ENCODE assay signal across 11 mouse cellular contexts in the genomic region with DNA sequence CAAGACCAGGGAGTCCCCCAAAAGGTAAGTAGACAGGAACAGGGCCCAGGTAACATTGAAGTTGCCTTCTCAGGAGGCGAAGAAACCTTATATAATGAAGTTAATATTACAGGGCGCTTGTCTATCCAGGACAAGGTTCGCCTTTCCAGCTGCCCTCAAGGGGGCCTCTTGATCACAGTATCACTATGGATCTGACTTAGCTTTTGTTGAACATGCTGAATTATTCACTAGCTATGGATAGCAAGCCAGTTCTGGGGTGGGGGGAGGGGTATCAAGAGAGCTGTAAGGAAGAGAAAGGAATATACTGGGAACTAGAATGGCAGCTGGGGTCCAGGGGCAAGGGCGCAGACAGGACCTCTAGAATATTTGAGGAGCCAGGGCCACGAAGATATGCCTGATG. TPM values are rescaled to one million over a fixed set of nuclear protein-coding genes. Genes with fewer than 3 reads are reported as not detected.
A peak's percentile ranks its signal among the peaks of the same experiment; 100 is the strongest.
DNase-seq lines count a peak whose midpoint lies in the region; ATAC-seq and TF ChIP-seq lines count a peak whose summit lies in the region.
"Had no signal": no experiment of that assay in that cellular context is flagged by ENCODE, and none has a peak within 500 bp of the region (broad histone marks: within the 10 kb centered on the region; RNA-seq: fewer than 3 reads in every experiment).

No protein-coding gene starts in this region.

- H3K36me3 ChIP-seq in forebrain, embryonic 12.5 days (replicated peaks), result peaks cover 36% of the 10 kb centered on the region
- no peaks in the 10 kb centered on the region; the same call in 1 of the 2 replicates for H3K36me3 ChIP-seq in forebrain, embryonic 16.5 days (ENCODE audit: control insufficient read depth, insufficient read depth)
- peaks cover 7% of the 10 kb centered on the region for H3K36me3 ChIP-seq in hindbrain, embryonic 12.5 days
- no peaks in the 10 kb centered on the region for H3K36me3 ChIP-seq in midbrain, embryonic 15.5 days (replicated peaks)

- no peaks in the 10 kb centered on the region for H3K9me3 ChIP-seq in forebrain, embryonic 12.5 days
- H3K9me3 ChIP-seq in forebrain, embryonic 16.5 days (ENCODE audit: control insufficient read depth, low read length), result no peaks in the 10 kb centered on the region
- no peaks in the 10 kb centered on the region for H3K9me3 ChIP-seq in hindbrain, embryonic 12.5 days (replicated peaks)
- H3K9me3 ChIP-seq in midbrain, embryonic 15.5 days, result no peaks in the 10 kb centered on the region

- ATAC-seq in forebrain, embryonic 12.5 days (ENCODE audit: low FRiP score), result no peak
- no peak for ATAC-seq in forebrain, embryonic 16.5 days
- ATAC-seq in hindbrain, embryonic 12.5 days (ENCODE audit: low FRiP score), result 0 out of 2 replicates have a peak, but pooled peaks have one; percentile 31
- peak; percentile 28; the same call in 1 of the 2 replicates for ATAC-seq in midbrain, embryonic 15.5 days (replicated peaks)

- H3K27me3 ChIP-seq in forebrain, embryonic 12.5 days, result no peaks in the 10 kb centered on the region
- no peaks in the 10 kb centered on the region for H3K27me3 ChIP-seq in forebrain, embryonic 16.5 days (replicated peaks; ENCODE audit: control insufficient read depth, insufficient read depth, low read length)
- no peaks in the 10 kb centered on the region for H3K27me3 ChIP-seq in hindbrain, embryonic 12.5 days
- no peaks in the 10 kb centered on the region for H3K27me3 ChIP-seq in midbrain, embryonic 15.5 days (replicated peaks)

- no peak overlapping the region for H3K4me3 ChIP-seq in forebrain, embryonic 12.5 days (replicated peaks)
- H3K4me3 ChIP-seq in forebrain, embryonic 16.5 days (replicated peaks; ENCODE audit: low read length), result no peak overlapping the region
- H3K4me3 ChIP-seq in layer of hippocampus, adult 2 months, result no peak overlapping the region
- H3K4me3 ChIP-seq in hindbrain, embryonic 12.5 days, result no peak overlapping the region
- H3K4me3 ChIP-seq in midbrain, embryonic 15.5 days, result no peak overlapping the region

- 76% methylated on average over 5 of the region's 5 CpGs for WGBS in forebrain, embryonic 12.5 days
- WGBS in forebrain, embryonic 16.5 days, result 71% methylated on average over 5 of the region's 5 CpGs
- 67% methylated on average over 5 of the region's 5 CpGs for WGBS in hindbrain, embryonic 12.5 days
- 40% methylated on average over 5 of the region's 5 CpGs for WGBS in midbrain, embryonic 15.5 days

- peaks cover 64% of the 10 kb centered on the region for H3K4me1 ChIP-seq in forebrain, embryonic 12.5 days
- H3K4me1 ChIP-seq in forebrain, embryonic 16.5 days (replicated peaks; ENCODE audit: control insufficient read depth, insufficient read depth, low read length), result peaks cover 71% of the 10 kb centered on the region
- peaks cover 67% of the 10 kb centered on the region for H3K4me1 ChIP-seq in hindbrain, embryonic 12.5 days
- peaks cover 70% of the 10 kb centered on the region for H3K4me1 ChIP-seq in midbrain, embryonic 15.5 days

- no peak overlapping the region for H3K4me2 ChIP-seq in forebrain, embryonic 12.5 days
- H3K4me2 ChIP-seq in forebrain, embryonic 16.5 days (ENCODE audit: low read length), result no peak overlapping the region
- 0 out of 2 replicates have a peak overlapping the region, but pooled peaks have one; percentile 15 for H3K4me2 ChIP-seq in hindbrain, embryonic 12.5 days (replicated peaks)
- no peak overlapping the region for H3K4me2 ChIP-seq in midbrain, embryonic 15.5 days
- H3K4me2 ChIP-seq: lung, embryonic 14.5 days had no signal

- H3K9ac ChIP-seq in forebrain, embryonic 12.5 days, result no peak overlapping the region
- no peak overlapping the region for H3K9ac ChIP-seq in forebrain, embryonic 16.5 days (replicated peaks; ENCODE audit: low read depth, low read length)
- peak overlapping the region; percentile 33; the same call in 1 of the 2 replicates for H3K9ac ChIP-seq in hindbrain, embryonic 12.5 days
- no peak overlapping the region for H3K9ac ChIP-seq in midbrain, embryonic 15.5 days
- H3K9ac ChIP-seq: lung, embryonic 14.5 days had no signal

- DNase-seq in layer of hippocampus, adult 2 months (ENCODE audit: low spot score in 2 of 2), result no peak
- DNase-seq in layer of hippocampus, postnatal 25 days (ENCODE audit: extremely low spot score in 1 of 2, low spot score in 1 of 2), result no peak
- DNase-seq in thymus, postnatal 25 days, result no peak
- DNase-seq in embryo, embryonic 11 days, result no peak
- DNase-seq: cerebellum, adult 11 months; thymus, postnatal 4 days had no signal

- peak; percentile 25 for TF ChIP-seq CTCF in layer of hippocampus, adult 2 months (conservative IDR thresholded peaks at IDR 0.05)

- H3K27ac ChIP-seq in forebrain, embryonic 12.5 days, result peak overlapping the region; percentile 43
- H3K27ac ChIP-seq in forebrain, embryonic 16.5 days (ENCODE audit: low read length), result no peak overlapping the region
- peak overlapping the region; percentile 87 for H3K27ac ChIP-seq in layer of hippocampus, adult 2 months
- H3K27ac ChIP-seq in hindbrain, embryonic 12.5 days, result peak overlapping the region; percentile 82
- peak overlapping the region; percentile 70 for H3K27ac ChIP-seq in midbrain, embryonic 15.5 days

RNA-seq across cellular contexts. Expression of a gene that starts 18.7 kb away (rescaled TPM):
- 24.0 and 26.9 TPM in 2 replicates for polyA plus RNA-seq in forebrain, embryonic 12.5 days (2016; fragmentation: Nextera tagmentation; extraction: Ambion mirVana)
- 30.4 and 34.9 TPM in 2 replicates for polyA plus RNA-seq in forebrain, embryonic 16.5 days (2015; fragmentation: Nextera tagmentation; extraction: Ambion mirVana)
- 100 to 1,000 TPM; 242 to 256 TPM for total RNA-seq in layer of hippocampus, adult 2 months (2021)
- total RNA-seq in layer of hippocampus, postnatal 25 days (2021), result 100 to 1,000 TPM; 232 to 246 TPM
- polyA plus RNA-seq in hindbrain, embryonic 12.5 days (2016; fragmentation: Nextera tagmentation; extraction: Ambion mirVana), result 36.3 and 37.8 TPM in 2 replicates
- polyA plus RNA-seq in midbrain, embryonic 15.5 days (2015; fragmentation: Nextera tagmentation; extraction: Ambion mirVana), result 38.4 and 39.4 TPM in 2 replicates

RNA-seq across cellular contexts. Expression of a gene that starts 45.0 kb away (rescaled TPM):
- polyA plus RNA-seq in forebrain, embryonic 12.5 days (2016; fragmentation: Nextera tagmentation; extraction: Ambion mirVana), result 14.7 and 16.1 TPM in 2 replicates
- 12.3 and 13.1 TPM in 2 replicates for polyA plus RNA-seq in forebrain, embryonic 16.5 days (2015; fragmentation: Nextera tagmentation; extraction: Ambion mirVana)
- 10 to 100 TPM; 49.0 to 50.2 TPM for total RNA-seq in layer of hippocampus, adult 2 months (2021)
- 10 to 100 TPM; 47.4 to 49.5 TPM for total RNA-seq in layer of hippocampus, postnatal 25 days (2021)
- 14.3 and 14.6 TPM in 2 replicates for polyA plus RNA-seq in hindbrain, embryonic 12.5 days (2016; fragmentation: Nextera tagmentation; extraction: Ambion mirVana)
- polyA plus RNA-seq in midbrain, embryonic 15.5 days (2015; fragmentation: Nextera tagmentation; extraction: Ambion mirVana), result 12.1 and 12.4 TPM in 2 replicates

RNA-seq across cellular contexts. Expression of a gene that starts 56.4 kb away (rescaled TPM):
- 49.9 and 54.0 TPM in 2 replicates for polyA plus RNA-seq in forebrain, embryonic 12.5 days (2016; fragmentation: Nextera tagmentation; extraction: Ambion mirVana)
- 13.3 and 13.4 TPM in 2 replicates for polyA plus RNA-seq in forebrain, embryonic 16.5 days (2015; fragmentation: Nextera tagmentation; extraction: Ambion mirVana)
- 1 to 10 TPM in 1 of 2 experiments, under 1 TPM in 1; 0.76 to 1.7 TPM for total RNA-seq in layer of hippocampus, adult 2 months (2021)
- total RNA-seq in layer of hippocampus, postnatal 25 days (2021), result under 1 TPM; 0.64 to 0.92 TPM
- polyA plus RNA-seq in hindbrain, embryonic 12.5 days (2016; fragmentation: Nextera tagmentation; extraction: Ambion mirVana), result 29.7 and 30.0 TPM in 2 replicates
- polyA plus RNA-seq in midbrain, embryonic 15.5 days (2015; fragmentation: Nextera tagmentation; extraction: Ambion mirVana), result 26.1 and 27.9 TPM in 2 replicates

Comparison
In these comparisons a context has a peak if more than half of its experiments do, and no peak if none do; other contexts are left out.
1. ATAC-seq: peak in hindbrain, embryonic 12.5 days (single experiment) and midbrain, embryonic 15.5 days (single experiment); none in forebrain, embryonic 12.5 days (single experiment) and forebrain, embryonic 16.5 days (single experiment).